Mouse (Mus musculus) embryonic facial prominence, embryonic 15.5 days (tissue): ENCODE measurements around the gene Usp48. TPM values are rescaled to one million over a fixed set of nuclear protein-coding genes. Genes with fewer than 3 reads are reported as not detected.
"Not testable (repeated sequence)": the region's sequence is repeated elsewhere in the genome, so short reads cannot be mapped to it uniquely, and the experiment has no call there.

Source experiments
- ATAC-seq: fragments of 200-750 bp; cut with Nextera tagmentation; 2 replicates; pipeline ENCODE4 v1.8.0; 2017; ENCODE audit warnings: low read depth, moderate TSS enrichment; ENCODE audit not compliant: insufficient number of reproducible peaks, low FRiP score, low TSS enrichment
- H3K27ac ChIP-seq: fragments of 300-500 bp; sonication (generic); replicated peaks from 2 replicates; pipeline ENCODE4 v1.5.1; 2015; ENCODE audit warnings: mild to moderate bottlenecking, inconsistent platforms
- H3K27me3 ChIP-seq: fragments of 300-500 bp; sonication (generic); 2 replicates; pipeline ENCODE4 v1.6.1; 2015; ENCODE audit warnings: inconsistent platforms
- H3K36me3 ChIP-seq: fragments of 300-500 bp; sonication (generic); 2 replicates; pipeline ENCODE4 v1.6.1; 2015; ENCODE audit warnings: mild to moderate bottlenecking, inconsistent platforms
- H3K4me1 ChIP-seq: fragments of 300-500 bp; sonication (generic); 2 replicates; pipeline ENCODE4 v1.6.1; 2015; ENCODE audit warnings: inconsistent platforms
- H3K4me2 ChIP-seq: fragments of 300-500 bp; sonication (generic); replicated peaks from 2 replicates; pipeline ENCODE4 v1.6.1; 2015; ENCODE audit warnings: mild to moderate bottlenecking, inconsistent platforms
- H3K4me3 ChIP-seq: fragments of 300-500 bp; sonication (generic); replicated peaks from 2 replicates; pipeline ENCODE4 v1.5.1; 2015; ENCODE audit warnings: mild to moderate bottlenecking, inconsistent platforms
- H3K9ac ChIP-seq: fragments of 300-500 bp; sonication (generic); 2 replicates; pipeline ENCODE4 v1.6.1; 2015; ENCODE audit warnings: inconsistent platforms
- H3K9me3 ChIP-seq: fragments of 300-500 bp; sonication (generic); replicated peaks from 2 replicates; pipeline ENCODE4 v1.6.1; 2016; ENCODE audit warnings: inconsistent platforms
- WGBS: fragments of 180-500 bp; shearing (Covaris S2); methylation state at CpG from one replicate; pipeline ENCODE4 v1.1.7; 2015; 5-methylcytosine and 5-hydroxymethylcytosine counted together
- polyA plus RNA-seq: library from polyadenylated mRNA; unstranded; fragments of >200 nt; fragmentation: Nextera tagmentation; extraction: Ambion mirVana; gene quantifications from 2 replicates; pipeline ENCODE4 v1.2.1, GENCODE M21; 2015

Usp48 gene
- polyA plus RNA-seq, 1 experiment from 2014 or later, result 71.4 TPM

- no peaks in the 10 kb centered on the region for H3K9me3 ChIP-seq
- H3K4me3 ChIP-seq, result no peak overlapping the region
- H3K27me3 ChIP-seq, result peaks cover 12% of the 10 kb centered on the region
- no peak overlapping the region for H3K9ac ChIP-seq
- peaks cover 11% of the 10 kb centered on the region for H3K4me1 ChIP-seq
- WGBS, result 29% methylated on average over 3 of the region's 3 CpGs
- no peak overlapping the region for H3K4me2 ChIP-seq
- H3K36me3 ChIP-seq, result no peaks in the 10 kb centered on the region
- H3K27ac ChIP-seq, result no peak overlapping the region
- ATAC-seq, result no peak
These were observed 11.7 kb upstream of the Usp48 start for GRCm38 (mm10) chr4:137581815-137582214.

- H3K4me1 ChIP-seq, H3K27ac ChIP-seq, H3K9ac ChIP-seq, ATAC-seq, H3K4me3 ChIP-seq, H3K4me2 ChIP-seq, H3K27me3 ChIP-seq, H3K9me3 ChIP-seq, H3K36me3 ChIP-seq: not testable (repeated sequence)
- WGBS, result 74% methylated on average over 2 of the region's 3 CpGs
These were observed 4.5 kb upstream of the Usp48 start for GRCm38 (mm10) chr4:137589095-137589494.

GRCm38 (mm10) chr4:137589586-137589985 lies 4.0 kb upstream of the Usp48 start:
- no peaks in the 10 kb centered on the region for H3K36me3 ChIP-seq
- no peak overlapping the region for H3K4me2 ChIP-seq
- no peak overlapping the region for H3K9ac ChIP-seq
- no peaks in the 10 kb centered on the region for H3K9me3 ChIP-seq
- no peaks in the 10 kb centered on the region for H3K4me1 ChIP-seq
- ATAC-seq, result no peak
- no peaks in the 10 kb centered on the region; the same call in 1 of the 2 replicates for H3K27me3 ChIP-seq
- no peak overlapping the region for H3K4me3 ChIP-seq
- H3K27ac ChIP-seq, result no peak overlapping the region
- 90% methylated on average over 3 of the region's 3 CpGs for WGBS

GRCm38 (mm10) chr4:137590961-137591360 lies 2.6 kb upstream of the Usp48 start:
- H3K9ac ChIP-seq, result no peak overlapping the region
- H3K4me3 ChIP-seq, result no peak overlapping the region
- H3K4me1 ChIP-seq, result peaks cover 9% of the 10 kb centered on the region
- no peak overlapping the region for H3K4me2 ChIP-seq
- 92% methylated on average over 4 of the region's 4 CpGs for WGBS
- H3K27ac ChIP-seq, result no peak overlapping the region
- H3K27me3 ChIP-seq, result no peaks in the 10 kb centered on the region; the same call in 1 of the 2 replicates
- no peaks in the 10 kb centered on the region for H3K9me3 ChIP-seq
- ATAC-seq, result no peak
- H3K36me3 ChIP-seq, result no peaks in the 10 kb centered on the region

- Histone ChIP-seq H3K4me1 (peaks cover 39% of the 10 kb centered on the region), H3K9me3 (no peaks in the 10 kb centered on the region), H3K4me2 (peak overlapping the region; percentile 77), H3K36me3 (no peaks in the 10 kb centered on the region), H3K27ac (peak overlapping the region; percentile 99), H3K9ac (peak overlapping the region; percentile 84), H3K4me3 (peak overlapping the region; percentile 99), H3K27me3 (no peaks in the 10 kb centered on the region; the same call in 1 of the 2 replicates)
- ATAC-seq, result peak; percentile 2
- WGBS, result 3% methylated on average over 40 of the region's 40 CpGs
These were observed 1.1 kb downstream of the Usp48 start for GRCm38 (mm10) chr4:137594496-137595270.

- Histone ChIP-seq H3K9me3 (no peaks in the 10 kb centered on the region), H3K4me2 (no peak overlapping the region), H3K9ac (no peak overlapping the region), H3K27me3 (no peaks in the 10 kb centered on the region), H3K27ac (no peak overlapping the region), H3K4me1 (peaks cover 45% of the 10 kb centered on the region), H3K36me3 (no peaks in the 10 kb centered on the region), H3K4me3 (no peak overlapping the region)
- ATAC-seq, result no peak
- 91% methylated on average over 4 of the region's 4 CpGs for WGBS
These were observed 3.6 kb downstream of the Usp48 start for GRCm38 (mm10) chr4:137597098-137597630.

GRCm38 (mm10) chr4:137598577-137598976 lies 5.0 kb downstream of the Usp48 start:
- Histone ChIP-seq H3K27me3 (no peaks in the 10 kb centered on the region), H3K4me3 (no peak overlapping the region), H3K4me1 (peaks cover 45% of the 10 kb centered on the region), H3K4me2 (no peak overlapping the region), H3K9ac (no peak overlapping the region), H3K9me3 (no peaks in the 10 kb centered on the region), H3K27ac (no peak overlapping the region), H3K36me3 (no peaks in the 10 kb centered on the region)
- ATAC-seq, result no peak
- 83% methylated on average over 5 of the region's 5 CpGs for WGBS

- peaks cover 16% of the 10 kb centered on the region for H3K4me1 ChIP-seq
- 82% methylated on average over 11 of the region's 11 CpGs for WGBS
- no peak overlapping the region for H3K4me2 ChIP-seq
- no peak overlapping the region for H3K27ac ChIP-seq
- peaks cover 31% of the 10 kb centered on the region for H3K36me3 ChIP-seq
- ATAC-seq, result no peak
- no peaks in the 10 kb centered on the region for H3K9me3 ChIP-seq
- H3K4me3 ChIP-seq, result no peak overlapping the region
- H3K9ac ChIP-seq, result no peak overlapping the region
- H3K27me3 ChIP-seq, result no peaks in the 10 kb centered on the region
These were observed 10.1 kb downstream of the Usp48 start for GRCm38 (mm10) chr4:137603449-137604171.

GRCm38 (mm10) chr4:137607023-137607422 lies 13.5 kb downstream of the Usp48 start:
- H3K27me3 ChIP-seq, result no peaks in the 10 kb centered on the region
- no peak overlapping the region for H3K27ac ChIP-seq
- no peak overlapping the region for H3K4me2 ChIP-seq
- ATAC-seq, result no peak
- no peaks in the 10 kb centered on the region for H3K9me3 ChIP-seq
- no peak overlapping the region for H3K4me3 ChIP-seq
- H3K9ac ChIP-seq, result no peak overlapping the region
- 97% methylated on average over 2 of the region's 2 CpGs for WGBS
- H3K4me1 ChIP-seq, result no peaks in the 10 kb centered on the region
- H3K36me3 ChIP-seq, result peaks cover 62% of the 10 kb centered on the region

GRCm38 (mm10) chr4:137609281-137609680 lies 15.7 kb downstream of the Usp48 start:
- Histone ChIP-seq H3K9ac (no peak overlapping the region), H3K36me3 (peaks cover 85% of the 10 kb centered on the region), H3K27me3 (no peaks in the 10 kb centered on the region), H3K4me3 (no peak overlapping the region), H3K4me1 (no peaks in the 10 kb centered on the region), H3K9me3 (no peaks in the 10 kb centered on the region), H3K27ac (no peak overlapping the region), H3K4me2 (no peak overlapping the region)
- WGBS, result 82% methylated on average over 7 of the region's 7 CpGs
- ATAC-seq, result no peak

- H3K9me3 ChIP-seq, result no peaks in the 10 kb centered on the region
- H3K27ac ChIP-seq, result no peak overlapping the region
- peaks cover 89% of the 10 kb centered on the region for H3K36me3 ChIP-seq
These were observed 16.1 kb downstream of the Usp48 start for GRCm38 (mm10) chr4:137609702-137610101.

More at GRCm38 (mm10) chr4:137609702-137610101, 16.1 kb downstream of the Usp48 start:
- Histone ChIP-seq H3K27me3 (no peaks in the 10 kb centered on the region), H3K4me1 (no peaks in the 10 kb centered on the region), H3K9ac (no peak overlapping the region), H3K4me2 (no peak overlapping the region), H3K4me3 (no peak overlapping the region)
- peak; percentile 36; the same call in 1 of the 2 replicates for ATAC-seq
- WGBS, result 70% methylated on average over 7 of the region's 7 CpGs
